Mouse (Mus musculus): ENCODE results near the gene Grap. TPM values are rescaled to one million over a fixed set of nuclear protein-coding genes. Genes with fewer than 3 reads are reported as not detected.

The Grap gene
- polyA plus RNA-seq, 1 experiment, result 7.7 TPM

- no peaks in the 10 kb centered on the region for H3K36me3 ChIP-seq (ENCODE audit: control insufficient read depth, insufficient read depth, low read length)
- H3K4me1 ChIP-seq (ENCODE audit: control insufficient read depth, insufficient read depth, insufficient read length, low read length), result peaks cover 29% of the 10 kb centered on the region
- TF ChIP-seq POLR2A (IDR thresholded peaks at IDR 0.05; ENCODE audit: low read depth, low read length), result no peak; the same call in 1 of the 2 replicates
- no peak for TF ChIP-seq CTCF (IDR thresholded peaks at IDR 0.05; ENCODE audit: extremely low read depth, insufficient read length, insufficient replicate concordance, low read depth, low read length)
- H3K4me3 ChIP-seq (ENCODE audit: low read depth, low read length), result no peak overlapping the region
- WGBS, result 27% methylated on average over 19 of the region's 19 CpGs
- H3K27me3 ChIP-seq (ENCODE audit: control insufficient read depth, insufficient read depth, low read length), result no peaks in the 10 kb centered on the region
- no peak overlapping the region for H3K27ac ChIP-seq (ENCODE audit: insufficient read depth, low read depth, low read length)
Measured at GRCm38 (mm10) chr11:61674151-61674838, 21.2 kb downstream of the Grap start.

GRCm38 (mm10) chr11:61674839-61675159 is 21.7 kb downstream of the Grap start:
- no peak overlapping the region for H3K27ac ChIP-seq (ENCODE audit: insufficient read depth, low read depth, low read length)

GRCm38 (mm10) chr11:61675332-61675731 is 22.3 kb downstream of the Grap start:
- Histone ChIP-seq H3K36me3 (ENCODE audit: control insufficient read depth, insufficient read depth, low read length) (no peaks in the 10 kb centered on the region), H3K27ac (ENCODE audit: insufficient read depth, low read depth, low read length) (no peak overlapping the region), H3K4me3 (ENCODE audit: low read depth, low read length) (no peak overlapping the region), H3K27me3 (ENCODE audit: control insufficient read depth, insufficient read depth, low read length) (no peaks in the 10 kb centered on the region), H3K4me1 (ENCODE audit: control insufficient read depth, insufficient read depth, insufficient read length, low read length) (peaks cover 22% of the 10 kb centered on the region)
- WGBS, result 24% methylated on average over 2 of the region's 2 CpGs
- TF ChIP-seq CTCF (IDR thresholded peaks at IDR 0.05; ENCODE audit: extremely low read depth, insufficient read length, insufficient replicate concordance, low read depth, low read length) (no peak), POLR2A (IDR thresholded peaks at IDR 0.05; ENCODE audit: low read depth, low read length) (no peak)

More at GRCm38 (mm10) chr11:61674839-61675159, 21.7 kb downstream of the Grap start:
- Histone ChIP-seq H3K4me1 (ENCODE audit: control insufficient read depth, insufficient read depth, insufficient read length, low read length) (peaks cover 24% of the 10 kb centered on the region), H3K4me3 (ENCODE audit: low read depth, low read length) (no peak overlapping the region), H3K36me3 (ENCODE audit: control insufficient read depth, insufficient read depth, low read length) (no peaks in the 10 kb centered on the region), H3K27me3 (ENCODE audit: control insufficient read depth, insufficient read depth, low read length) (no peaks in the 10 kb centered on the region)
- 13% methylated on average over 8 of the region's 8 CpGs for WGBS
- TF ChIP-seq CTCF (IDR thresholded peaks at IDR 0.05; ENCODE audit: extremely low read depth, insufficient read length, insufficient replicate concordance, low read depth, low read length), result peak; percentile 52; the same call in 1 of the 2 replicates
- no peak for TF ChIP-seq POLR2A (IDR thresholded peaks at IDR 0.05; ENCODE audit: low read depth, low read length)

- TF ChIP-seq POLR2A (IDR thresholded peaks at IDR 0.05; ENCODE audit: low read depth, low read length) (no peak), CTCF (IDR thresholded peaks at IDR 0.05; ENCODE audit: extremely low read depth, insufficient read length, insufficient replicate concordance, low read depth, low read length) (no peak)
- WGBS, result 90% methylated on average over 7 of the region's 7 CpGs
Measured at GRCm38 (mm10) chr11:61676216-61676854, 23.3 kb downstream of the Grap start.

GRCm38 (mm10) chr11:61677709-61678108 is 24.6 kb downstream of the Grap start:
- Histone ChIP-seq H3K4me1 (ENCODE audit: control insufficient read depth, insufficient read depth, insufficient read length, low read length) (peaks cover 22% of the 10 kb centered on the region), H3K4me3 (ENCODE audit: low read depth, low read length) (no peak overlapping the region), H3K27ac (ENCODE audit: insufficient read depth, low read depth, low read length) (no peak overlapping the region), H3K36me3 (ENCODE audit: control insufficient read depth, insufficient read depth, low read length) (no peaks in the 10 kb centered on the region), H3K27me3 (ENCODE audit: control insufficient read depth, insufficient read depth, low read length) (no peaks in the 10 kb centered on the region)
- WGBS, result 94% methylated on average over 4 of the region's 4 CpGs
- TF ChIP-seq CTCF (IDR thresholded peaks at IDR 0.05; ENCODE audit: extremely low read depth, insufficient read length, insufficient replicate concordance, low read depth, low read length), result no peak
- TF ChIP-seq POLR2A (IDR thresholded peaks at IDR 0.05; ENCODE audit: low read depth, low read length), result no peak

More at GRCm38 (mm10) chr11:61676216-61676854, 23.3 kb downstream of the Grap start:
- no peak overlapping the region for H3K27ac ChIP-seq (ENCODE audit: insufficient read depth, low read depth, low read length)
- peaks cover 22% of the 10 kb centered on the region for H3K4me1 ChIP-seq (ENCODE audit: control insufficient read depth, insufficient read depth, insufficient read length, low read length)
- H3K27me3 ChIP-seq (ENCODE audit: control insufficient read depth, insufficient read depth, low read length), result no peaks in the 10 kb centered on the region
- no peak overlapping the region for H3K4me3 ChIP-seq (ENCODE audit: low read depth, low read length)
- no peaks in the 10 kb centered on the region for H3K36me3 ChIP-seq (ENCODE audit: control insufficient read depth, insufficient read depth, low read length)

- Histone ChIP-seq H3K4me3 (ENCODE audit: low read depth, low read length) (no peak overlapping the region), H3K4me1 (ENCODE audit: control insufficient read depth, insufficient read depth, insufficient read length, low read length) (peaks cover 32% of the 10 kb centered on the region), H3K27ac (ENCODE audit: insufficient read depth, low read depth, low read length) (no peak overlapping the region), H3K27me3 (ENCODE audit: control insufficient read depth, insufficient read depth, low read length) (no peaks in the 10 kb centered on the region), H3K36me3 (ENCODE audit: control insufficient read depth, insufficient read depth, low read length) (no peaks in the 10 kb centered on the region)
- TF ChIP-seq CTCF (IDR thresholded peaks at IDR 0.05; ENCODE audit: extremely low read depth, insufficient read length, insufficient replicate concordance, low read depth, low read length) (no peak), POLR2A (IDR thresholded peaks at IDR 0.05; ENCODE audit: low read depth, low read length) (no peak)
- WGBS, result 63% methylated on average over 4 of the region's 4 CpGs
Measured at GRCm38 (mm10) chr11:61679091-61679866, 26.2 kb downstream of the Grap start.
